Mouse (Mus musculus): ENCODE results near the gene St7. TPM values are rescaled to one million over a fixed set of nuclear protein-coding genes. Genes with fewer than 3 reads are reported as not detected.

The St7 gene
- polyA plus RNA-seq, 1 experiment, result 8.4 TPM

DNA sequence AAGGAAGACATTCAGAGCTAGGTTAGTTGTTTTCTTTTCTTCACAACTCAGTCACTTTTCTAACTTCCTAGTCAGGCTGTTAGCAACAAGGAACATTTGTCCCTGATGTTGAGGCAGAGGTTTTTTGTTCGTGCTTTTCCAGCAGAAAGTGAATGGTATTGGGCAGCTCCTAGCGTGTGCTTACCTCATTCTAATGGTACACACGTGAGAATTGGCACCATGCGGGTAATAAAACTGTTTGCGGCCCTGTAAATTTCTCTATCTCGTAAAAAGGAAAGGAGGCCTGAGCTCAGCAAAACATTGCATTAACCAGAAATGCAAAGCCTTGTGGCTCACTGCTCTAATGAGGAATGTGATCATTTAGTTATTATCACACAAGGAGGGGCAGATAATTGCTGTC lies 143.0 kb downstream of the St7 start:
- Histone ChIP-seq H3K36me3 (ENCODE audit: control insufficient read depth, insufficient read depth) (no peaks in the 10 kb centered on the region), H3K27me3 (ENCODE audit: control insufficient read depth, insufficient read depth, insufficient read length) (no peaks in the 10 kb centered on the region), H3ac (ENCODE audit: control insufficient read depth, insufficient read length, low read depth) (no peak overlapping the region), H3K79me2 (ENCODE audit: control insufficient read depth, insufficient read depth) (no peaks in the 10 kb centered on the region), H3K79me3 (ENCODE audit: low read depth) (no peaks in the 10 kb centered on the region), H3K4me3 (ENCODE audit: insufficient read depth, poor library complexity, severe bottlenecking) (no peak overlapping the region)
- TF ChIP-seq MAX (IDR thresholded peaks at IDR 0.05) (no peak), CEBPB (IDR thresholded peaks at IDR 0.05; ENCODE audit: low read depth) (no peak), MYOG (IDR thresholded peaks at IDR 0.05; ENCODE audit: control insufficient read depth, extremely low read depth, insufficient read length) (no peak), CTCF (IDR thresholded peaks at IDR 0.05; ENCODE audit: control insufficient read depth, insufficient read depth, insufficient read length) (no peak), USF1 (IDR thresholded peaks at IDR 0.05; ENCODE audit: low read depth) (no peak), FOSL1 (IDR thresholded peaks at IDR 0.05; ENCODE audit: insufficient read depth, low read length, poor library complexity, severe bottlenecking) (no peak), MYOD1 (IDR thresholded peaks at IDR 0.05; ENCODE audit: control insufficient read depth, insufficient read length, low read depth) (no peak)

DNA sequence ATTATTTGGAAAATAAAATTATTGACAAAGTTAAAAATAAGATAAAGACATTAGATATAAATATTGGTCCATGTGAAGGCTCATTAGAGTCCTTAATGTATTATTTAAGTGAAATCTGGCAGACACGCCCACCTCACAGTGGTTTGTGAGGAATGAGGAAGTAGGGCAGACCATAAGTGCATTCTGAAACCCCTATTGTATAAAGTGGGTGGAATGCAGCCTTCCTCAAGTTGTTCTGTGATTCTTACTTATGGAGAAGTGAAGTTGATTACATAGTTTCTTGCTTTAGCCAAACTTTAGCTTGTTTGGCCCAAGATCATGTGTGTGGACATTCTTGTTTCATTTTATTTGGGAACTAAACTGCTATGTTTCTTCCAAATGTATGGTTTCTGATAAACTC lies 144.9 kb downstream of the St7 start:
- Histone ChIP-seq H3K36me3 (ENCODE audit: control insufficient read depth, insufficient read depth) (no peaks in the 10 kb centered on the region), H3ac (ENCODE audit: control insufficient read depth, insufficient read length, low read depth) (no peak overlapping the region), H3K27me3 (ENCODE audit: control insufficient read depth, insufficient read depth, insufficient read length) (no peaks in the 10 kb centered on the region), H3K79me3 (ENCODE audit: low read depth) (no peaks in the 10 kb centered on the region), H3K4me3 (ENCODE audit: insufficient read depth, poor library complexity, severe bottlenecking) (no peak overlapping the region), H3K79me2 (ENCODE audit: control insufficient read depth, insufficient read depth) (no peaks in the 10 kb centered on the region)
- TF ChIP-seq USF1 (IDR thresholded peaks at IDR 0.05; ENCODE audit: low read depth) (no peak), CEBPB (IDR thresholded peaks at IDR 0.05; ENCODE audit: low read depth) (no peak), FOSL1 (IDR thresholded peaks at IDR 0.05; ENCODE audit: insufficient read depth, low read length, poor library complexity, severe bottlenecking) (no peak), CTCF (IDR thresholded peaks at IDR 0.05; ENCODE audit: control insufficient read depth, insufficient read depth, insufficient read length) (no peak), MYOD1 (IDR thresholded peaks at IDR 0.05; ENCODE audit: control insufficient read depth, insufficient read length, low read depth) (no peak), MAX (IDR thresholded peaks at IDR 0.05) (no peak), MYOG (IDR thresholded peaks at IDR 0.05; ENCODE audit: control insufficient read depth, extremely low read depth, insufficient read length) (no peak)

DNA sequence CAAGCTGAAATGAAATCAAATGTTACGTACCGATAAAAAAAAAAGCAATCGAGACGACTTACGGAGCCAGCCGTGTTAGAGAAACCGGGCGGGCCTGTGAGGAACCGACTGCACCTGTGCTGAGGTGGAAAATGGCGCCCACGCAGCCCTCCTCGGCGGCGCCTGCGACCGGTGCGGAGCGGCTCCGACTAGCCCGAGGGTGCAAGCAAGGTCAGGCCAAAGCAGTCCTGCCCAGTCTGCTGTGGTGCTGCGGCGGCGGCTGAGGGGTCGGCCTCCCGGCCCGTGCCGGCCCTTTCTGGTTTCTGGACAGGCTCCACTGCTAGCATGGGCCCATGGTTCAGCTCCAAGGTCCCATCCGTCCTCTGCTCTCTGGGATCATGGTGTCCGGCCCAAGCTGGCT lies 147.7 kb downstream of the St7 start:
- Histone ChIP-seq H3ac (ENCODE audit: control insufficient read depth, insufficient read length, low read depth) (no peak overlapping the region), H3K79me2 (ENCODE audit: control insufficient read depth, insufficient read depth) (no peaks in the 10 kb centered on the region), H3K27me3 (ENCODE audit: control insufficient read depth, insufficient read depth, insufficient read length) (no peaks in the 10 kb centered on the region), H3K36me3 (ENCODE audit: control insufficient read depth, insufficient read depth) (no peaks in the 10 kb centered on the region), H3K4me3 (ENCODE audit: insufficient read depth, poor library complexity, severe bottlenecking) (no peak overlapping the region), H3K79me3 (ENCODE audit: low read depth) (no peaks in the 10 kb centered on the region)
- no peak for TF ChIP-seq MYOD1 (IDR thresholded peaks at IDR 0.05; ENCODE audit: control insufficient read depth, insufficient read length, low read depth)
- no peak for TF ChIP-seq USF1 (IDR thresholded peaks at IDR 0.05; ENCODE audit: low read depth)

DNA sequence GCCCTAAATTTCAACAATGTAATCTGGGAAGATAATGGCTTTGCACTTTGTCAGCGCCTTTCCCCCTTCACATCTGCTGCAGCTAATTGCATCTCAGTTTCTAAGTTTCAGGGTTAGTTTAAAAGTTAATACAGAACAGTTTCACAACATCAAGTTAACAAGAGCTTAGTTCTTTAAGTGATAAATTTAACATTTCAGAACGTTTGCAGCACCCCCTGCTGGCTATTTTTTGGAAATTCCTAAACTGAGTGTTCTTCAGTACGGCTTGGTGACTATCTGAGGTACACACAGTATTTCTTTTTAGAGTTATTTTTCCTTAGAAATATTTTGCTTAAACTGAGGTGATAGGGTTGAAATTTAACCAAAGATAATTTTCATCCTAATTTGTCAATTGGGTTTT lies 150.0 kb downstream of the St7 start:
- TF ChIP-seq FOSL1 (IDR thresholded peaks at IDR 0.05; ENCODE audit: insufficient read depth, low read length, poor library complexity, severe bottlenecking), result no peak
- no peak for TF ChIP-seq MYOD1 (IDR thresholded peaks at IDR 0.05; ENCODE audit: control insufficient read depth, insufficient read length, low read depth)
- TF ChIP-seq CTCF (IDR thresholded peaks at IDR 0.05; ENCODE audit: control insufficient read depth, insufficient read depth, insufficient read length), result no peak
- no peak for TF ChIP-seq MAX (IDR thresholded peaks at IDR 0.05)
- TF ChIP-seq MYOG (IDR thresholded peaks at IDR 0.05; ENCODE audit: control insufficient read depth, extremely low read depth, insufficient read length), result no peak
- no peak for TF ChIP-seq USF1 (IDR thresholded peaks at IDR 0.05; ENCODE audit: low read depth)
- TF ChIP-seq CEBPB (IDR thresholded peaks at IDR 0.05; ENCODE audit: low read depth), result no peak

DNA sequence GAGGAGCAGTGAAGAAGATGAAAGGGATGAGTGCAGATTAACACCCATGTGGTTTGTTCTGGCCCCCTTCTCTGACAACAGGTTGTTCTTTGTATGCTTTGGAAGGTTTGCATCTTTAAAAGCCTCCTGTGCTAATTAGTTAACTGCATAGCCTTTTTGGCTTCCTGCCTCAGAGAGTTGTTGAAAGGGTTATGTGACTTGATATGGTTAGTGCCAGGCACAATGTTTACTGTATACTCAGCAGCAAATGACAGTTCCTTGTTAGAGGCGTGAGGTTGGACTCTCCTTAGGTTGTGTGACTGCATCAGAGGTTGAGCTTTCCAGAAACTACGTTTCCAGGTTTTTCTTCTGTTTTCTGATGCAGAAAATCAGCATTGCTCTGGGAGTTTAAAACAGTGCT lies 158.6 kb downstream of the St7 start:
- no peak overlapping the region for H3K4me3 ChIP-seq (ENCODE audit: insufficient read depth, poor library complexity, severe bottlenecking)
- no peaks in the 10 kb centered on the region for H3K36me3 ChIP-seq (ENCODE audit: control insufficient read depth, insufficient read depth)
- no peaks in the 10 kb centered on the region for H3K27me3 ChIP-seq (ENCODE audit: control insufficient read depth, insufficient read depth, insufficient read length)
- no peaks in the 10 kb centered on the region for H3K79me2 ChIP-seq (ENCODE audit: control insufficient read depth, insufficient read depth)
- H3ac ChIP-seq (ENCODE audit: control insufficient read depth, insufficient read length, low read depth), result no peak overlapping the region
- TF ChIP-seq MYOD1 (IDR thresholded peaks at IDR 0.05; ENCODE audit: control insufficient read depth, insufficient read length, low read depth), result no peak
- no peak for TF ChIP-seq CTCF (IDR thresholded peaks at IDR 0.05; ENCODE audit: control insufficient read depth, insufficient read depth, insufficient read length)
- no peak for TF ChIP-seq USF1 (IDR thresholded peaks at IDR 0.05; ENCODE audit: low read depth)
- no peak for TF ChIP-seq CEBPB (IDR thresholded peaks at IDR 0.05; ENCODE audit: low read depth)
- TF ChIP-seq MYOG (IDR thresholded peaks at IDR 0.05; ENCODE audit: control insufficient read depth, extremely low read depth, insufficient read length), result no peak
- TF ChIP-seq FOSL1 (IDR thresholded peaks at IDR 0.05; ENCODE audit: insufficient read depth, low read length, poor library complexity, severe bottlenecking), result no peak
- TF ChIP-seq MAX (IDR thresholded peaks at IDR 0.05), result no peak
- H3K79me3 ChIP-seq (ENCODE audit: low read depth), result no peaks in the 10 kb centered on the region

More for the DNA sequence above, 150.0 kb downstream of the St7 start:
- Histone ChIP-seq H3K4me3 (ENCODE audit: insufficient read depth, poor library complexity, severe bottlenecking) (no peak overlapping the region), H3K79me2 (ENCODE audit: control insufficient read depth, insufficient read depth) (no peaks in the 10 kb centered on the region), H3ac (ENCODE audit: control insufficient read depth, insufficient read length, low read depth) (no peak overlapping the region), H3K36me3 (ENCODE audit: control insufficient read depth, insufficient read depth) (no peaks in the 10 kb centered on the region), H3K79me3 (ENCODE audit: low read depth) (no peaks in the 10 kb centered on the region), H3K27me3 (ENCODE audit: control insufficient read depth, insufficient read depth, insufficient read length) (no peaks in the 10 kb centered on the region)

DNA sequence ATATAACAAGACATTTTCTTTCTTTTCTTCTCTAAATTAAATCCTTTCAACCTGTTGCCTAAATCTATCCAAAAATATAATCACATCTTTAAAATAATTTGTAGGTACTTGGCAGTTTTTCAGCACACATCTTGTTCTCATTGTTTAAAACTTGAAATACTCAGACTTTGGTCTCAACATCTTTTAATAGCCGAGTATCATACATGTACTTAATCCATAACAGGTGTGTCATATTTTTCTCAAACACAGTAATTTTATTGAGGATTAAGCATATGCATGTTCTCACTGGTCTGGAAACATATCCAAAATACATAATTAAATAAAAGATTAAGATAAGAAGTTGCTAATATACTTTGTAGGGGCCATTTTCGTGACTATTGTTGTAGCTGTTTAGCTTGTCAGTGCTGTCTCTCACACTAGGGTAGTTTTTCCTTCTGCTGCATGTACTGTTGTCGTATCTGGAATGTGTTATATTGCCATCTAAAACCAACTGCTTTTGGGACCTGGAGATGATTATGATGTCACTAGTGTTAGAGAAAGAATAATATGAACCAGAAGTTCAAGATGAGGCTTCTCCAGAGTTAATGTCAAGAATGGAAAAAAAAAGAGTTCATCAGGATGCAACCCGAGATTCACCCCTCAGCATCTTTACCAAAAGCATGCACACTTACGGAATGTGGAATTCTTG lies 161.0 kb downstream of the St7 start:
- H3K4me3 ChIP-seq (ENCODE audit: insufficient read depth, poor library complexity, severe bottlenecking), result no peak overlapping the region
- no peak for TF ChIP-seq CTCF (IDR thresholded peaks at IDR 0.05; ENCODE audit: control insufficient read depth, insufficient read depth, insufficient read length)
- no peak for TF ChIP-seq USF1 (IDR thresholded peaks at IDR 0.05; ENCODE audit: low read depth)
- no peak for TF ChIP-seq MYOG (IDR thresholded peaks at IDR 0.05; ENCODE audit: control insufficient read depth, extremely low read depth, insufficient read length)
- no peak for TF ChIP-seq CEBPB (IDR thresholded peaks at IDR 0.05; ENCODE audit: low read depth)
- TF ChIP-seq FOSL1 (IDR thresholded peaks at IDR 0.05; ENCODE audit: insufficient read depth, low read length, poor library complexity, severe bottlenecking), result no peak
- no peak for TF ChIP-seq MYOD1 (IDR thresholded peaks at IDR 0.05; ENCODE audit: control insufficient read depth, insufficient read length, low read depth)
- no peak for TF ChIP-seq MAX (IDR thresholded peaks at IDR 0.05)
- no peaks in the 10 kb centered on the region for H3K36me3 ChIP-seq (ENCODE audit: control insufficient read depth, insufficient read depth)

More for the DNA sequence above, 161.0 kb downstream of the St7 start:
- Histone ChIP-seq H3K79me3 (ENCODE audit: low read depth) (no peaks in the 10 kb centered on the region), H3K79me2 (ENCODE audit: control insufficient read depth, insufficient read depth) (no peaks in the 10 kb centered on the region), H3ac (ENCODE audit: control insufficient read depth, insufficient read length, low read depth) (no peak overlapping the region), H3K27me3 (ENCODE audit: control insufficient read depth, insufficient read depth, insufficient read length) (no peaks in the 10 kb centered on the region)
